Mouse (Mus musculus) thymus, postnatal 14 days (tissue): ENCODE measurements around the gene Dzip1l.

ENCODE experiments used
- DNase-seq: peaks from one replicate; pipeline ENCODE4 v3.0.0; 2021

The Dzip1l gene

DNA sequence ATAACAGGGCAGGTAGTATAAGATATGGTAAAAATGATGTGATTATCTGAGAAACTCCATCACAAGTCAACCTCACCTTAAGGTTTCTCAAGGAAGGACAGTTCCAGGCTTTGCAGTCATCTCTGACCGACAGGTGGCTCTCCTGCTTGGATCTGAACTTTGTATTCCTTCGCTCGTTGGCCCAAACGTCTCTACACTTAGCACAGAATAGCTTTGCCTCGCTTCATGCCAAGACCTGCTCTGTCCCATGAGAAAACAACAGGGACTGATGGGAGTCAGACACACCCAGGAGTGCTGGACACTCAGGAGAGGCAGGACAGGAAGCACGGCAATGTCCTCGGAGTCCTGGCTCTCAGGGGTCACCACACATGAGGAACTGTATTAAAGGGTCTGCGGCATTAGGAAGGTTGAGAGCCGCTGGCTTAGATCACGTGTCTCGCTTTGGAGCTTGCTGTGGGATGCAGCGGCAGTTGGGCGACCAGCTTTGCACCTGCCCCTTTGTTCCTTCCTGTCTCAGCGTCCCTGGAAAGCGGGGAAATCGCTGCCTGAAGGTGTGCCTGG is 32.4 kb downstream of the Dzip1l start:
- no peak for DNase-seq

DNA sequence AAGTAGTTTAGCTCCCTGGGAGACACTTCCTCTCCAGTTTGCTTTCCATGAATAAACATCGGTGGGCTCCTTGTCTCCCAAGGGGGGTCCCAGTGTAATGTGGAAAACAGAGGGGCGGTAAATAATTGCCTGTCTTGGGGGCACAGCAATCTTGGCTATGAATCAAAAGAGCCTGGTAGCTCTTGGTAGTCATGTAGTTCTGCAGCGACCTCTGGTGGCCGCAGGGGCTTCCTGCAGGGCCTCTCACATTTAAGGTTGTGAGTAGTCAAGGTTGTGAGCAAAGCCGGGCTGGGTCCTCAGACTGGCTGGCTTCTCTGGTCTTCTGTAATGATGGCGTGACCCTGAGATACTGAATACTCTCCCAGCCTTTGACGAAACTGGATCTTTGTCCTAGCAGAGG is 33.1 kb downstream of the Dzip1l start:
- peak; percentile 44 for DNase-seq

DNA sequence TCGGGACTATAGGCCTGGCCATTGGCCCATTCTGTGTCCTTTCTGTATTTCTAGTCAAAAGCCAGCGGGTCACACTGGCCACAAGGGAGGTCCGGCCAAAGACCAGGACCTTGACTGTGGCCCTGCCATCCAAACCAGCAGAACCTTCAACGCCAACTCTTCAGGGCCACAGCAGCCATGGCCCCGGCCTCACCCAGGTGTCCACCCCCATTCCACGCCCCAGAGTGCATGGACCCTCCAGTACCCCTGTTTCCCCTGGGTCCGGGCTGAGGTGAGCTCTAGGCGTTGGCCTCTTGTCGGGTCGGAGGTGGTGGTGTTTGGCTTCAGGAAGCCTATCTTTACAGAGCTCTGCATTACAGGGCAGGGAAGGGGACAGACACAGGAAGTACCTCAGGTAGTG is 33.6 kb downstream of the Dzip1l start:
- no peak for DNase-seq

DNA sequence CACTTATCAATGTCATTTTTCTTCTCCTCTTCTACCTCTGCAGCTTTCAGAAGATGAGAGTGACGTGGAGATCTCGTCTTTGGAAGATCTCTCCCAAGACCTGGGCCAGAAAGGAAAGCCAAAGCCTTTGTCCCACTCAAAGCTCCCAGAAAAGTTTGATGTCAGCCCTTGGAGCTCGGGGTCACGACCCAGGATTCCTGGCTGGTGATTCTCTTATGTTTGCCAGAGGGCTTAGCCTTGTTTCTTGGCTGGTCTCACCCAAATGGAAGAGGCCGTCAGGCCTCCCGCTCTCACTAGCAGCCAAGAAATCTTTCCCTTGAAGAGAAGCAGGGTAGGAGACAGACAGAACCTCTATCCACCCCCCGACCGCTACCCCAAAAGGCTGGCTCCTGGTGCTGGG is 38.3 kb downstream of the Dzip1l start:
- DNase-seq, result no peak

DNA sequence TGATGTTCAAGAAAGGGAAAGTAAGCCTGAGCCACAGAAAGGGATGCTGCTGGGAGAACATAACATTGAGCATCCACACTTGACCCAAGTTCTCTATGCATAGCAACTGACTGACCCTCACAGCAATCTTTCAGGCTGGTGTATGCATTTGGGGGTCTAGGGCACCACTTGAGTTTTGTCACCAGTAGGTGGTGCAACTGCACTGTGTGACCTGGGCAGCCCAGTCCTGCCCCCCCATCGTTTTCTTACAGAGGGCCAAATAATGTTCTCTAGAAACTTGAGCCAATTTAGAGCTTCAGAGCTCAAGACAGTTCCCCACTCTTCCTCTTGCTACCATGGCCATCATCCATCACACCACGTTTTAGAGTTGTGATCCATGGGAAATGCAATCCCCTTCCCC is 42.3 kb downstream of the Dzip1l start:
- DNase-seq, result no peak

DNA sequence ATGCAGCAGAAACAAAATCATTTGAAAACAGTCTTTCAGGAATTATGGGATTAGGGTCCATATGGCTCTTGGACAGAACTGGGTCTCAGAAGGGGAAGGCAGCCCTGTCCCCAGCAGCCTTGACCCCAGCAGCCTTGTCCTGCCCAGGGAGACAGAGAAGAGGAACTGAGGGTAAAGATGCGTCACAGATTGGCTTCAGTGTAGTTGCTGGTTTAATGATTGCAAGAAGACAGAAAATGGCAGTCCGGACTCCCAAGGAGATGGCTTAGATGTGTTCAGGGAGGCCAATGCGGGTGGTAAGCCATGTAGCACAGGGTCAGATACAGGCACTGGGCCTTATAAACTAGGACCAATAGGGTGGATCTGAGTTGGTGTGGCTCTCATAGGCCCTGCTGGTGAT is 46.4 kb downstream of the Dzip1l start:
- no peak for DNase-seq

DNA sequence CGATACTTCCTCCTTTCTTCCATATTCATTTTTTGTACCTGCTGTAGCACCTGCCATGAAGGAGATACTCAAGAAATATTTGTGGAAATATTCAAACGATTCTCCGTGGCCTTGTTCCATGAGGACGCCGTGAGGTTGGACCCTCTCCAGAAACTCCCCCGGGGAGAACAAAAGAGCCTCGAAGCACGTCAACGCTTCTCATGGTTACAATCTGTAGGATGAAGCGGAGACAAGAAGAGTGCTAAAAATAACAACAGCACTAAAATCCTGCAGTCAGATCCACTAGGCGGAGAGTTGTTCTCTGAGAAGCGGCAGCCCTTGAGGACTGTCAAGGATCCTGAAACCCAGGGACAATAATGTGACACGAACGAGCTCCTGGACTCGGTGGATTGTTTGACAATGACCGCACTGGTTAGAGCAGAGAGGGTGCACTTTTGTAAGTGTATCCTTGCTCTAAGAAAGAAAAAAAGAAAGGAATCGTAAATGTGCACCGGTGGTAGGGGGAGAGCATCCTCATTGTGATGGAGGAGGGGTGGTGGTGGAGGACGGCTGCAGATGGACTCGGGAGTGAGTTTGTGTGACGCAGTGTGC is 52.8 kb downstream of the Dzip1l start:
- no peak for DNase-seq

DNA sequence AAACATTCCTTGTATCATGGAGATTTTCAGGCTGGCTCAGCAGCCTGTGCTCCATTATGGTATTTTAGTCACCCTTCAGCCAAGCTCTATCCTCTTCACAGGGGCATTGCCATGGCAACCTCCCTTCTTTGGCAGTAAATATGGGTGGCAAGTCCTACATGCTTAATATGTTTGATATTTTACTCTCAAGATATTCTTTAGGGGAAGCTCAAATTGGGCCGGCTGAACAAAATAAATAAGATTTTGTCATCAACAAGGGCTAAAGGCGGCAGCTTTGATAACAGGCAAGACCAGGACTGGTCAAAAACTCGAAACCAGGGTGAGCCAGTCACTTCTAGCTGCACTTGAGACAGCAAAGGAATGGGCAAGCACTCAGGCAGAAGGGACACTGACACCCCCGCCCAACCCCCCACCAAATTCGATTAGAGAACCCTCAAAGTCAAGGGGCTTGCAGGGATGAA is 55.8 kb downstream of the Dzip1l start:
- no peak for DNase-seq

DNA sequence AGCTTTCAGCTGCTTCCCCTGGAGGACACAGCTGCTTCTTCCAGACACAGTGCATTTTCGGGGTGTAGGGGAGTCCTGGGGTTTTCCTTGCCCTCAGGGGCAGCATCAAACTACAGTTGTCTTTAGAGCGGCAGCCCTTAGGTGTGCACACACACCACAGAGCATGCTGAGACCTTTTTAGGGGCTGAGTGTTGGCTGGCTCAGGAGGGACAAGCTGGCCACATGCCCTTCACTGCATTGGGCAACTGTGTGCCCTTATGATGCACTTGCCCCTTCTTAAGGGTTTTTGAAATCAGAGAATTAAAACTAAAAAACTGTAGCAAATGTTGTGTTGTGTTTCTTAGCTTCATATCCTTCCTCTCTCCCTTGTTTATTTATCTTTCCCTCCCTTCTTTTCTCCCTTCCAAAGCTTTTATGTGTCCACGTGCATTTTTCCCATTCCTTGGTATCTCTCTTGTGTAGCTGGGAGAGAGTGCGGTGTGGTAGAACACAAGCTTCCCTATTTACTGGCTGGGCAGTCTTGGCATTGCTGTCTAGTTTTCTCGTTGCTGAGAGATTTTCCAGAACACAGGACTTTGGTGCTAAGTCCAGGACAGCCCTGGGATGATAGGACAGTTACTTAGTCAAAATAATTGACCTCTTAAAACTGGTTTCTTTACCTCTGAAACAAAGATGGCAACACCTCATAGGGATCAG is 56.4 kb downstream of the Dzip1l start:
- no peak for DNase-seq

DNA sequence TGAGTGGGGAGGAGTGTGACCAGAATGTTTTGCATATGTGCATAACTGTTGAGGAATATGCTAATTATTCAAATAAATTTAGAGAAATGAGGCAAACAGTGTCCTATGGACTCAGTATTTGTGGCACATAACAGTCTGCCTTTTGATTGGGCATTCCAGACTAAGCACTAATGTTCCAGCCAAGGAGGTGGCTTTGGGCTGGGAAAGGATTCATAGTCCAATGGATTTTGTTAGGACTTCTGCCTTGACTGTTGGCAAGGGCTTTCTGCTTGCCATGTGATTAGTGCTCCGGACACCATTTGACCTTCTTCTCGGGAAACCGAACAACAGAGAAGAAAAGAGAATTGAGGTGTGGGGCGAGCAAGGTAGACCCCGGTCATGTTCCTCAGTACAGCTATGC is 60.5 kb downstream of the Dzip1l start:
- DNase-seq, result no peak

DNA sequence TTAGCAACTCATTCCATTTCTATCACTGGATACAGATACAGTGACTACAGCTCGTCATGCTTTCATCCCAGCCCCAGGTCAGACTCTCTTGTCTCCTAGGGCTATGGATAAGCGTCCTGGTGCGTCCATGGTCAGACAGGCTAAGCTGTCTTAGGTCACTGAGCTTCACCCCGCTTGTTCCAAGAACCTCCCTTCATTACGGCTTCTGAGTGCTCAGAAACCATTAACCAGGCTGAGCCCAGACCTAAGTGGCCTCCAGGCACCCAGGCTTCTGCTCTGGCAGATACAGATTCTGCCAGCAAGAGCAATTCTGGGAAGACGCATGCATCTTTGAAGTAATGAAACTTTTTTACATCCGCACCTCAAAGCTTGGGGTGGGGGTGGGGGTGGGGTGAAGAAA is 61.1 kb downstream of the Dzip1l start:
- no peak for DNase-seq

DNA sequence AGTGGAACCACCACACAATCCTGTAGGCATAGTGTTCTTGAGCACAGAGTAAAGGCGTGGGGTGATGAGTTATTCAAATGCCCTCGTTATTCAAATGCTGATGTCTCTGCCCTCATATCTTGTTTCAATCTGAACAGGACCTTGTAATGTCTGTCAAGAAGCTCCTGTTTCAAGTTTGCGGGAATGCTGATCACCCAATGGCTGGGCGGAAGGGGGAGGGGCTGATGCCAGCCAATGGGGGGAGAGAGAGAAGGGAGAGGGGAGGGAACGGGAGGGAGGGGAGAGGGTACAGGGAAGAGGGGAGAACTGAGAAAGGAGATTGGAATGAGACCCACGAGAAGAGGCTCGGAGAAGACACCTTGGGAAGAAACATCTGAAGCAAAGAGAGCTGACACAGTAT is 65.7 kb downstream of the Dzip1l start:
- no peak for DNase-seq

DNA sequence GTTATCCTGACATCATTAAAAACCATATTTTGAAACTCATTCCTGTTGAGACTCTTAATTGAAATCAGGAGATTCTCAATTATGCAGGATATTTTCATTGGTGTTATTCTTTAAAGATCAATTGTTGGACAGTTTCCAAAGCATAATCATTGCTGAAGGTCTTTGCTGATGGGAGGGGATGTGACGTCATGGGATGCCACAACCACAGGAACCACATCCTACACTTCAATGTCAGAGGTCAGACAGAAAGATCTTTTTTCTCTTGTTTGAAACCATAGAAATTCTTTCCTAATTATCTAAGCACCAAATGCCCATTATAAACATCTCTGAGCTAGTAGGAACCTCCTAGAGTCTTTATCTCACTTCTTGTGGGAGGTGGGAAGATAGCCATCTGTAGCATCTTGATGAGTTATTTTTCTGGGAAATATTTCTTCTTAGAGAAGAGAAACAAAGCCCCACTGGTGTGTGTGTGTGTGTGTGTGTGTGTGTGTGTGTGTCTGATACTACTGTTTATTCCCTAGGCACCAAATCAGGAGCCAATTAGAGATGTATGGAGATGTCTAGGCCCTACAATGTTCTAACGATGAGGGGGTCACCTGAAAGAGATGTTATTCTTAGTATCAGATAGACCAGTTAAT is 70.6 kb downstream of the Dzip1l start:
- no peak for DNase-seq

DNA sequence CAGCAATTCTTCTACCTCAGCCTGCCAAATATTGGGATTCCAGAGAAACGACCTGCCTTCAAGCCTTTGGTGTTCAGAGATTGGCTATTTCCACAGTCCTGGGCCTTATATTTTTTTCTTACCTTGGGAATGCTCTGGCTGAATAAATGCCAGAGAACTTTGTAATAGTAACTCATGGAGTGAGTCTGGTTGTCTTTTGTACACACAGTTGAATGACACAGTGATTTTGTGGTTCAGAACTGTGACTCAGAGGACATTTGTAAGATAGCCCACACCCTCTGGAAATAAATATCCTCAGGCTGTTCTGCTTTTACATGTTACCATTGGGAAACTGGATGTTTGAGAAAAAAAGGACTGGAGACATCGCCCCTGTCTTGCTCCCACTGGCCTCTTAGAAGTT is 71.9 kb downstream of the Dzip1l start:
- DNase-seq, result no peak

DNA sequence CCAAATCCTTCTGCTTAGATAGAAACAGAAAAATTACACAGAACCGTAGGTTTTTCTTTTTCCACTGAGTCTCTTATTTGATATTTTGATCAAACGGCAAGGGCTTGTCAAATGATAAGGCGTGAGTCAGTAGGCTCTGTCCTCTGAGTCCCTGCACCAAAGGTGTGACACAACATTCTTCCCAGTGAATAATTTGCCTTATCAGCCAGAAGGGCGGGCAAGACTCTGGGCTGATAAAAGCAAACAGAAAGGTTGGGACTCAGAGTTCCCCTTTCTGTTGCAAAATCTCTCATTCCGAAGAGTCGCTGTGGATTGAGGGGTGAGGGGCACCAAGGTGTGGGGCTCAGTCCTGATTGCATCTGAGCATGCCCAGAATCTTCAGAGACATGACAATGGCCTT is 72.9 kb downstream of the Dzip1l start:
- DNase-seq, result no peak

DNA sequence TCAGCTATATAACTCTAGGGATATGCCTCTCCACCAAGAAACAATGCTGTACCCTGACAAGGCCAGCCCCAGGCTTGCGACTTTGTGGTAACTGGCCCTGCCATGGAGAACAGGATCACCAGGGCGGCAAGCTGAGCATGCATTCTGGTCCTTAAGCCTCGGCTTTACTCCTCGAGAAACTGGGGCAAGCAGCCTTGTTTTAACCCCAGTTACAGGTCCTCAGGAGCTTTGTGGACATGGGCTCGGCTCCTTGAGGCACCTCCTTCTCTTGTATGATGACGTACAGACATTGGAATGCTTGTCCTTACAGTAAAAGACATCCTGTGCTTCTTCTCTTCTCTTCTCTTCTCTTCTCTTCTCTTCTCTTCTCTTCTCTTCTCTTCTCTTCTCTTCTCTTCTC is 74.4 kb downstream of the Dzip1l start:
- DNase-seq, result no peak

DNA sequence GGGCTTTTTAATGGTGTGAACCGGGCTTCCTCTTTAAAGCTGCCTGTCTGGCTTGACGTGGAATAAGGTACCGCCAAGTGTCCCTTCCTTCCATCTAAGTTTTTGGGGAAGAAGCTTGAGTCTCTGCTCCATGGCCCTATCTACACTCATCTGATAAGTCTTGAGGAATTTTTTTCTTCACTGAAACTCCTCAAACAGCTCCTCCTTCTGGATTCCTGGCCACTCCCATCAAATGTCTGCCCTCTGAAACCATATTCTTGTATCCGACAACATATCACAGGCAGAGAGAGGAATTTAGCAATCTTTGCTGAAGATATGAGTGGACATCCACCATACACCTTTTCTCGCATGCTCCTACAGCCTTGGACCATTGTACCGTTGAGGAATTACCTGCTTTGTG is 77.0 kb downstream of the Dzip1l start:
- DNase-seq, result no peak

DNA sequence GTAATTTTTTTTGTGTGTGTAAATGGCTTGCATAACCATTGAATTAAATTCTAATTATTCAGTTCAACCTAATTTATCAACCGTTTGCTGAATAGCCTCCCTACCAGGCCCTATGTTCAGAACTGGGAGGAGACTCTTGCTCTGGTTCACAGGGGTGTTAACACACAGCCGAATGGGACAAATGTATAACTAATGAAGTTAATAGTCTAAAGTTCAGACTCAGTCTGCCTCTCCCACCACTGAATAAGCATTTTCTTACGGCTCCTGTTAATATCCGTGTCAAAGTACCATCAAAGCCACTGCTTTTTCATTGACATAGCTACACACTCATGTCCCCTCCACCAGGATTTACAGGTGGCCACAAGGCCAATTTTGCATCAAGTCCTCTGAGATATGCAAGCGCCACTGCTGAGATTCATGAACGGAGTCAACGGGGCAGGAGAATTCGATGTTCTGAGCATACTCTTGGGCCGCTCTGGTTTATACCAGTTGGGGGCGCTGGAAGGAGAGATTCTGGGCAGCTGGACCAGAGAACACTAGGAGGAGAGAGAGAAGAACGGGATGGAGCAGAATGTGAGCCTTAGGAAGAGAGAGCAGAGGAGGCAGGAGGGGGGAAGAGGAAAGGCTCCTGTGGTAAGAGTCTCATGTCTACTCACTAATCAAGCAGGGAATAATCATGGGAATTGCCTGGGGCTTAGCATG is 78.3 kb downstream of the Dzip1l start:
- no peak for DNase-seq

DNA sequence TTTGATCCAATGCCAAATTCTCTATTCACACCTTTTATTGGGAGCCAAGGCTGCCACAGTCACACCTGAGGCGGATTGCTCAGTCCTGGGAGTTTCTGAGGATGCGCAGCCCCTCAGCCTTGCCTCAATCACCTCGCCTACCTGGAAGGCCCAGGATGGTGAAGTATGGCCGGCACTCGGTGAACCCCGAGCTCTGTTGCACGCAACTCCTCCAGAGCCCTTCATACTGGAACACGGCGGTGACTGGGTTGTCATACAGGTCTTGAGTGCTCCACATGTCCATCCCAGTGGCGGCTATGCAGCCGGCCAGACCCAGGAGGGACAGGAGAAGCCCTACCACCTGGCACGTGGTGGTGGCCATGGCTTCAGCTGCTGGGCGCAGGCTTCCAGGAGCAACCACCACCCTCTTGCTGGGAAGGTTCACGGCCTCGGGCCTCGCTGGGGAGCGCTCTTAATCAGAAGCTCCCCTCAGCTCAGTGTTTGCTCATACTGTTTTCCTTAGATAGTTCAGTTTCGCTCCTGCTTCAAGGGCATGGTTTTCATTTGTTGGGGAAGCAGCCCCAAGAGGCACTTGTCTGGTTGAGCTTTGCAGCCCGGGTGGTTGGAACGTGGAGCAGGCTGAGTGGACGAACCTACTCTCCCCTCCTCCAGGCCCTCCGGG is 80.4 kb downstream of the Dzip1l start:
- DNase-seq, result no peak

DNA sequence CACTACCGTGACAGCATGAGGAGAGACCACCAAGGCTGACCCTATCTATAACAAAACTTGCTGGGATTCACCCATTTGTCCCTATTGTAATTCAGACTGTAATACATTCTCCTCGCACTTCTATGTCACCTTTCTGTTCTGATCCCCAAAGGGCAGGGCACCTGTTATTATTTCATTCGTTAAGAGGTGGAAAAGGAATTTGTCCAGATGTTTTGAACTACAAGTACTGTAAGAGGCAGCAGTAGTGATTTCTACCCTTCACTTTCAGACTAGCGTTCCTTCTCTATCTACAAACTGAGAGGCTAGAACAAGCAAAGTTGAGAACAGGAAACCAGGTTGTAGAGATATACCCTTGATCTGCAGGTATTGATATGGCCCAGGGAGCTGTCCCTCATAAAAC is 81.0 kb downstream of the Dzip1l start:
- DNase-seq, result no peak

DNA sequence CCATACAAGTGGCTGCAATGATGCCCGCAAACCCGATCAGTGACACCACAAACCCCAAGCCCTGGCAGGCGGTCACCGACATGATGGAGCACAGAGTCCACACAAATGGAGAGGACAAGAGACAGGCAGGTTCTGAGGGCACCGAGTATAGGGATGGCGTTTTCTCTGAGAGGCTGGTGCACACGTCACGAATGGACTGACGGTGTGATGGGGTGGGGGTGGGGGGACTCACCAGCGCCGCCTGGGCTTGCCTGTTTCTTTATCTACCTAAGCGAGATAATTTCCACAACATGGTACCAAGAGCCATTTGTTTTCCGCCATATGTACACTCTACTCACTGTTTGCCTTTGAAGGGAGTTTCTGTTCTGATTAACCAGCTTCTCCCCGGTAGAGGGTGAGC is 87.8 kb downstream of the Dzip1l start, which contains the start of gene Cldn18:
TSS of gene Cldn18 (minus strand) at position 134 of the 400 bp plus-strand sequence.
- no peak for DNase-seq
